Mouse (Mus musculus) bone marrow macrophage, adult 2 months (primary cell): ENCODE data around the gene Ldah.

Source experiments
- CTCF ChIP-seq: IDR thresholded peaks from 2 replicates; pipeline ENCODE4 v1.5.1; 2012; ENCODE audit warnings: low read depth, mild to moderate bottlenecking, low read length, moderate library complexity
- POLR2A ChIP-seq: IDR thresholded peaks from 2 replicates; pipeline ENCODE4 v1.6.1; 2012; ENCODE audit warnings: mild to moderate bottlenecking, low read depth, low read length, borderline replicate concordance

DNA sequence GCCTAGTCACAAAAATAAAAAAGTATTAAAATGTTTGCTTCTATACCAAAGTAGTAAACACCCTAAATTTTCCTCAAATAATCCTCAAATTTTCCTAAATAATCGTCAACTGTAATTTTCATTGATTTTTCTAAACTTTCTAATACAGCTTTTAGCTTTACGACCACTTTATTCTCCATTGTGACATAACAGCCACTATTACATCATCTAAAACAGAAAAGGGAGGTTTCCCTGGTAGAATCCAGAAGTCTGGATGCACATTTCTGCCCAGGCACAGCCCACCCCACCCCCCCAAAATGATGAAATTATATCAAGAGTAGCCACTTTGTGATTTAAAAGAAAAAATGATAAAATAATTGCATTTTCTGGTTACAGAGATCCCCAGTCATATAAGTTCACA, 88.2 kb downstream of the Ldah start:
- no peak for TF ChIP-seq POLR2A
- no peak for TF ChIP-seq CTCF
